Comparison of ENCODE assay signal across 25 mouse cellular contexts in genomic region chr19:25489546-25489945, GRCm38 (mm10). TPM values are rescaled to one million over a fixed set of nuclear protein-coding genes. Genes with fewer than 3 reads are reported as not detected.
"Had no signal": no experiment of that assay in that cellular context is flagged by ENCODE, and none has a peak within 500 bp of the region (broad histone marks: within the 10 kb centered on the region; RNA-seq: fewer than 3 reads in every experiment).

No protein-coding gene starts in this region.

- H3K9me3 ChIP-seq: midbrain, embryonic 10.5 days; midbrain, embryonic 13.5 days; neural tube, embryonic 13.5 days; neural tube, embryonic 15.5 days had no signal

- H3K27ac ChIP-seq: midbrain, embryonic 10.5 days; midbrain, embryonic 13.5 days; neural tube, embryonic 13.5 days; neural tube, embryonic 15.5 days had no signal

- H3K9ac ChIP-seq: lung, embryonic 14.5 days; midbrain, embryonic 13.5 days; neural tube, embryonic 13.5 days; neural tube, embryonic 15.5 days had no signal

- H3K4me3 ChIP-seq: midbrain, embryonic 10.5 days; midbrain, embryonic 13.5 days; myocyte; neural tube, embryonic 13.5 days; neural tube, embryonic 15.5 days had no signal

- H3K4me2 ChIP-seq: lung, embryonic 14.5 days; midbrain, embryonic 13.5 days; neural tube, embryonic 13.5 days; neural tube, embryonic 15.5 days had no signal

- DNase-seq: lung, adult 18-20 months; lung, embryonic 14.5 days; lung, postnatal 10 days; lung, postnatal 4 days; retina, postnatal 1 day; right cerebral cortex, adult 18-20 months; right cerebral cortex, postnatal 25 days; right cerebral cortex, postnatal 4 days; spleen, adult 18-20 months; thymus, adult 18-20 months; thymus, postnatal 14 days; thymus, postnatal 36 days had no signal

- H3K36me3 ChIP-seq: midbrain, embryonic 10.5 days; midbrain, embryonic 13.5 days; neural tube, embryonic 13.5 days; neural tube, embryonic 15.5 days had no signal

- ATAC-seq: midbrain, embryonic 13.5 days; midbrain, embryonic 16.5 days had no signal

RNA-seq across cellular contexts. Expression of gene Dmrt1, which starts 15.9 kb away (rescaled TPM):
- total RNA-seq: megakaryocyte, adult 5-6 weeks; megakaryocyte-erythroid progenitor cell, adult 5-6 weeks had no signal
- polyA plus RNA-seq: lung, embryonic 14.5 days; lung, embryonic 16.5 days; midbrain, embryonic 16.5 days; neural tube, embryonic 15.5 days; small intestine, adult 2 months; stomach, embryonic 14.5 days; stomach, embryonic 16.5 days; thymus, postnatal 0 days had no signal
